Mouse (Mus musculus): ENCODE results near the gene F7.

F7 gene

DNA sequence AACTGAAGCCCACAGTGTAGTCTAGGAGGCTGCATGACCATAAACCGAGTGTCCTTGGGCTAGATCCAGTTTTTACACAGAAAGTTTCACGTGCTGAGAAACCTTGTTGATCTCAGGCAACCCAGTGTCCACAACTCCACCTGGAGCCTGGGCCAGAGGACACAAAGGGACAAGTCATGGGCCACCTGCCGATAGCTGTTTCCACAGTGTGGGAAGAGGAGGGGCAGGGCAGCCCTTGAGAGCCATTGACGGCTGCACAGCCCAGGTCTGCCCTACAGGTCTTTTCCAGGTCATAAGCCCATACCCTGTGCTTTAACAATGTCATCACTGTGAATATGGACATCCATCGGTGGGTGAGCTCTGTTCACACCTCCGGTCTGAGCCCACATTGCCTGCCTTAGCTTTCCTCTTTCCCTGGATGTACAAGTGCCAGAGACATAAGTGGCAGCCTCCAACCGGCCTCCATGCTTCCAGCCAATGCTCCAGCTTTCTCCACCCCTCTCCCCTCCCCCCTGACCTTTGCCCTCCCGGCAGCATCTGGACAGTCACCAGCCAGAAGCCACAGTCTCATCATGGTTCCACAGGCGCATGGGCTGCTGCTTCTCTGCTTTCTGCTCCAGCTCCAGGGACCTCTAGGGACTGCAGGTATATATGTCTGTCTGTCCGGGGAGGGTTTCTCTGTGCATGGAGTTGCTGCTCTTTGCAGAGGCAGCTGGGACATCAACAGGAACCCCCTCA lies at the start of gene F7:
Gene F7, plus strand, starts transcription at position 548 of the 738 bp plus-strand sequence.
- DNase-seq (ENCODE audit: low spot score in 2 of 2), result no peak

DNA sequence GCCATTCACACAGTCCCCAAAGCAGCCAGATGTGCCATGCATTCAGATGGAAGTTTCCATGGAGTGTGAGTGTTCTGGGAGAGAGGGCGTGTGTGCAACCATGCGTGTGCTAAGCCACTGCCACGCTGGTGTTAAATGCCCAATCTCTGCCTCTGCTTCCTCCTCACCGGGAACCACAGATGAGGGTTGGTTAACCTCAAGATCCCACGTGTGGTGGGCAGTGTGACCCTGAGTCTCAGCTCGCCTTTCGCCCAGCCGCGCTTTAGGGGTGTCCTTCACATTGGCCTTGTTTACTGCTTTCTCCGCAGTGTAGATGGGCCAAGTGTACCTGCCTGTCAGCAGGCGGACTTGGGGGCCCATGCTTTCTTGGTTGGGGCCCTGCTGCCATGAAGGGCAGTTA lies 49.5 kb upstream of the F7 start:
- no peak for DNase-seq (ENCODE audit: low spot score in 2 of 2)

DNA sequence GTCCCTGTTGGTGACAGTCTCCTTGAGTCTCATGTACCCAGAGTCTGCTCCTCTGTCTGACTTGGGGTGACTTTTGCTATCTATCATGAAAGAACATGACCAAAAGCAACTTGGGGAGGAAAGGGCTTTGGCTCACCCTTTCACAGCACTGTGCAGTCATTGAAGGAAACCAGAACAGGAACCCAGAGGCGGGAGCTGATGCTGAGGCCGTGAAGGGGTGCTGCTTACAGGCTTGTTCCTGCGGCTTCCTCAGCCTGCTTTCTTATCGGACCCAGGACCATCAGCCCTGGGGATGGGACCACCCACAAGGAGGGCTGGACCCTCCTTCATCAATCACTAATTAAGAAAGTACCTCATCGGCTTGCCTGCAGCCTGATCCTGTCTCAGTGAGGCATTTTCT lies 49.1 kb upstream of the F7 start:
- DNase-seq (ENCODE audit: low spot score in 2 of 2), result no peak

DNA sequence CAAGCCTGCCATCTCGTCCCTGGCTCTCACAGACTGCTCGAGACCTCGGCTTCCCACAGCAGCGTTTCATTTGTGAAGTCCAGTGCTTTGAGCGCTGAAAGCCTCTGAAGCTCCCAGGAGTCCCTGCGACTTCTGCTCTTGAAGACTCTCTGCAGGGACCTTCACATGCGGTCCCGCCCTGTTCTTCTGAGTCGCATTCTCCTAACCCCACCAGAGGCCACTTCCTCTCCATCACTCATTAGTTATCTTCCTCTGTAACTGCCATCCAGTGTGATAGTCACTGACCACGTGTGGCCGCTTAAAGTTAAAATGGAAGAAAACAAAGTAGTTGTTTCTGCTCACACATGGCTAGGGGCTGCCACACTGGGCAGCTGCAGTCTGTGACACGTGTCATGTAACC lies 48.5 kb upstream of the F7 start:
- DNase-seq (ENCODE audit: low spot score in 2 of 2), result no peak

DNA sequence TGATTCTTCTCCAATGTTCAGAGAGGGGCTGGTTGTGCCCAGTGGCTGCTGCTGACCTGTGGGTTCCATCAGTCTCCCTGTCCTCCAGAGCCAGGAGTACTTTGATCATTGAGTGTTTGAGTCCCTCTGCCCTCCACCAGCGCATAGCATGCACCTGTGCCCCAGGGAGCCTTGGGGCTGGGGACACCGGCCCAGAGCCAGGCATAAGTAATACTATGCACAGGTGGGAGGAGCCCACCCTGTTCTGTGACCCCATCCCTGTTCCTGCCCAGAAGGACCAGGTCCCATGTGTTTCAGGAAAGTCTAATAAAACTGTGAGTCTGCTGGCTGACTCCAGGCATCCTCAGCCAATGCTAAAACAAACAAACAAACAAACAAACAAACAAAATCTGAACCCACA lies 47.5 kb upstream of the F7 start:
- DNase-seq (ENCODE audit: low spot score in 2 of 2), result no peak

DNA sequence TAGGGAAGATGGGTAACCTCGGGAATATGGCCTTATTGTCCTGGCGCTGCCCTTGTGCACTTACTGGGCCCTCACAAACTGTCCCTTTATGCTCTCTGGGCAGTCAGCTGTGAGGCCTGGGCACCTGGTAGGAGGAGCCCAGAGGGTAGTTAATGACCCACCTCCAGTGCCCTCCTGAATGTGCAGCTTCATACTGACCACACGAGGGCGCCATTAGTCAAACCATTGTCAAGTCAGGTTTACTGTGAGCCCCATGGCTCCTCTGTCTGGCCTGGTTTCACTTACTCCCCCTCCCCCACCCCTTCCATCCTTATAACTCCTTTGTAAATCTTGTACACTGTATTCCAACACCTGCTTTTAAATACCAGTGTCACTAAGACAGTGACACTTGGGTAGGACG lies 47.1 kb upstream of the F7 start:
- no peak for DNase-seq (ENCODE audit: low spot score in 2 of 2)

DNA sequence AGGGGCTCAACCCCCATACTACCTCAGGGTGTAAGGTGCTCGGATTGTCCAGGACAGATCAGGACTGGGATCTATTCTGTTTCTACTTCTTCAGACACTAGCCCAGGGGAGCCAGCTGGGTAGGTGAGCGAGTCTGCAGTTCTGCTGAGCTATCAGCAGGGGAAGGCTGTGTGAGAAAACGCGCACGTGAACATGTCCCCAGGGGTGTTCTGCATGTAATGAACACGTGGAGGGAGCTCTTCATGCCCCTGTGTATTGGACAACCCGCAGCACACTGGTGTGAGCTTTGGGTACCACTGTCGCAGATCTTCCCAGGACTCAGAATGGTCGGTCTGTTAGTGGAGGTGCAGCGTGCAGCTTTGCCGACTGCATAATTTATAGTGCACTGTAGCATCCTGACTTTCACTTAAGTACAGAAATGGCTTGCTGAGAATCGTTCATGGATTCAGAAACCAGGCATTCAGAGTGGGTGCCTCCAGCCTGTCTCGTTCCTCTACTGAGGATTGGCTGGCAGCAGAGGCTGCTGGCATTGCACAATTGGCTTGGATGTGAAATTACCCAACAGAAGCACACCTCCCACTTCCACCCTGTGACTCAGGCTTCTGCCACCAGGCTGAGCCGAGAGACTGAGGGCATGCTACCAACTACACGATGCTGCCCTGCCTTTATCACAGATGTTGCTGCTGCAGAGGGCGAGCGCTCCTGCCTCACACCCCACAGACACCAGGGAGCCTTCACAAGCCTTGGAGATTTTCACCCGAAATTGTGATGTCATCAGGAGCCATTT lies 42.0 kb upstream of the F7 start:
- DNase-seq (ENCODE audit: low spot score in 2 of 2), result no peak

DNA sequence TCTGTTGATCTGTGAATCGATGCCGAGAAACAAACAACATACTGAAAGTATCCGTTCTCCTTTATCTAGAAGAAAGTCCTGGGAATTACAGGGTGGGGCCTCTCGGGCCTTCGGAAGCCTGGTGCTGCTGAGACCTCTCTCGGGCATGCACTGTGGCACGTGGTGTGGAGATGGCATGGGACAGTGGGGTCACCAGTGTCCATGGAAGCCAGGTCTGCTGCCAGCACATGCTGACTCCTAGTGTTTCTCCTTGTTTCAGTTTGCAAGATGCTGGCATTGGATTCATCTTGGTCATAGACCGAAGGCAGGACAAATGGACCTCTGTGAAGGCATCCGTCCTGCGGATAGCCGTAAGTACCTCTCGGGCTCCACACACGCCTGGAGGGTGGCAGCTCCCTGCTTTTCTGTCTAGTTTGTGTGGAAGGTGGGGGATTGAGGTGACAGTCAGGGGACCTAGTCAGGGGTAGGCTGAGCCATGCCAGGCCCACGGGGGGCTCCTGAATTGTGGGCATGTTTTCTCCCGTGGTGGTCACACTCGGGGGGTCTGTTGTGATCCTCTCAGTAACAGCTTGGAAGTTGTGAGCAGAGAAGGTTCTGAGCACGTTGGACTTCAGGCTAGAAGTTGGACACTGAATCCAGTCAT lies 41.1 kb upstream of the F7 start:
- no peak for DNase-seq (ENCODE audit: low spot score in 2 of 2)

DNA sequence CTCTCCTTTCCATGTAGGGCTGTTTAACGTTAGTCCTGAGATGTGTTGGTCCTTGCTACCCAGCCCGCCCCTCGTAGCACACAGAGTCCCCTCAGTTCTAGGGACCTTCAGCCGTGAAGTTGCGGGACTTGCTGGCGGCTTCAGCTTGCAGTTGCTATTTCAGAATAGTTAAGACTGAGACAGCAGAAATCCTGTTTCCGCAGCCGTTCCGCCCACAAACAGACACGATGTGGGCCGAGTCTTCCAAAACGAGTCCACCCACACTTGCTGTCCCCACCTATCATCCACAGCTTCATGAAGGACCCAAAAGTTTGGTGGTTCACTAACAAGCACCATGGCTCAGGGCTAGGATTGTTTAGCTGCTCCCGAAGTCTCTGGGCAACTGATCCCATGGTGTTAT lies 40.6 kb upstream of the F7 start:
- no peak for DNase-seq (ENCODE audit: low spot score in 2 of 2)

DNA sequence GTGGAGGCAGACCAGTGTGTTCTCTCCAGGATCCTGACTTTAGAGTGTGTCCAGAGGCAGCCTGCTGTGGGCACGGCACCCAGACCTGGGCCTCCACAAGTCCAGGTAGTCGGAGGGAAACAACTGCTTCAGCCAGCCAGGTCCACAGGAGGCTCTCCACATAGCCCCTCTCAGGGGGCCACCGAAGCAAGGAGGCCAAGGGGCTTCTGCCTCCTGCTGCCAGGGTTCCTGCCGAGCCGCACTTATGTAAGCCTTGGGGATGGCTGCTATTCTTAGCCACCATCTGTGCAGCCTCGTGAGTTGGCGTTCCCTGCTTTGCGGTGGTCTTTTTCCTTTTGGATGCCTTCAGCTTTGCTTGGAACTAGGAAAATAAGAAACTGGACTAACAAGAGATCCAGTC lies 38.3 kb upstream of the F7 start:
- DNase-seq (ENCODE audit: low spot score in 2 of 2), result no peak

DNA sequence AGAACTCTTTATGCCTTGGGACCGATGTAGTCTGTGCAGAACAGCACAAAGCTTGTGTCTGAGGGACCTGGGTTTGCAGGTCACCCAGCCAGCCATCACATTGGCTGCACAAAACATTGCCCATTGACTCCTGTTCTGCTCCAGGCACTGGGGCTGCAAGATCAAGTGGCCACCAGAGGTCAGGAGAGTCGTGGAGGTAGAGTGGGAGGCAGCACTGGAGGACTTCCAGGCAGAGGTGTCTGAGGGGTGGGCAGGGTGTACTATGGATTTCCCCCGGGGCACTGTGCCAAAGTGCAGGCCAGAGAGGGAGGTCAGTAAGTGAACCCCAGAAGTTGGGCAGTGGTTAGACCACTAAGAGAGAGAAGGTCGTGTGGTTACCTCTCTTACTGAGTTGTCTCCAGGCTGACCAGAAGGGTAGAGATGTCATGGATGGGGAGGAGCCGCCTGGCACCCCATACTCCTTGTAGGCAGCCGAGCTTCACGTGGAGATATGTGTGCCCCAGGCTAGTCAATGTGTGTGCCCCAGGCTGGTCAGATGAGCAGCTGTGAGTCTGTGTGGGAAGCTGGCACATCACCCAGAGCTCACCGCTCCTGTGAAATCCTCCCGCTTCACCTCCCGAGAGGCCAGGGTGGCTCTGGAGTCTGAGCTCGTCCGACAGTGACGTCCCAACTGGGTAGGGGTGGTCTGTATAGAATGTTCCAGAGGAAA lies 37.0 kb upstream of the F7 start:
- DNase-seq (ENCODE audit: low spot score in 2 of 2), result no peak

DNA sequence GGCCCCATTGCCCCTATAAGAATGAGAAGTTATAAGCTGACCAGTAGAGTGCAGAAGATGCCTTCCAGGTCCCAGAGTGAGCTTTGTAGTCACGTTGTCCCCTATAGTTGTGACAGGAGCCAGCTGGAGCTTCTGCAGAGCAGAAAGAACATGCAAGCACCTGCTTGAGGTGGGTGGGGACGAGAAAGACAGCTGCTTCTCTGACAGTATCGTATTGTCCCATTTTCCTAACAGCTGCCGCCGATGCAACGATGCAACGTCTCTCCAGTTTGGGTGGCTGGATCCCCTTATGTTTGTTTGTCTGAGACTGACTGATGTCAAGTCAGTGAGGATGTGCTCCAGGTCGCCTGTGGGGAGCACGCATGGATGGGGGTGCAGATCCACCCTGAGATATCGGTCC lies 34.4 kb upstream of the F7 start:
- no peak for DNase-seq (ENCODE audit: low spot score in 2 of 2)

DNA sequence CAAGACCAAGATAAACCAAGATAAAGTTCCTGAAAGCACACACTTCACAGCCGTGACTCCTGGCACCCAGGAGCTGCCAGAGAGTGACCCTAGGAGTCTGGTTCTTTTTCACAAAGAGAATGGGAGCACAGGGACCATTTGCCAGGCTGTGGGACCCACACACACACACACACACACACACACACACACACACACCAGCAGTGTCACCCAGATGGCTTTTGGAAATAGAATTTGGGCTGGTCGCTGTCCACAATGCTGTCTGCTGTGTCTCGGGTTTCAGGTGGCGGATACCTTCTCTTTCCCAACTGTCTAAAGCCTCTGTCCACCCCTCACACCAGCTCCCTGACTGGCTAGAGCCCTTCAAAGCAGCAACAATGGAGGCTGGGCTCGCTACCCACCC lies 31.4 kb upstream of the F7 start:
- DNase-seq (ENCODE audit: low spot score in 2 of 2), result no peak

DNA sequence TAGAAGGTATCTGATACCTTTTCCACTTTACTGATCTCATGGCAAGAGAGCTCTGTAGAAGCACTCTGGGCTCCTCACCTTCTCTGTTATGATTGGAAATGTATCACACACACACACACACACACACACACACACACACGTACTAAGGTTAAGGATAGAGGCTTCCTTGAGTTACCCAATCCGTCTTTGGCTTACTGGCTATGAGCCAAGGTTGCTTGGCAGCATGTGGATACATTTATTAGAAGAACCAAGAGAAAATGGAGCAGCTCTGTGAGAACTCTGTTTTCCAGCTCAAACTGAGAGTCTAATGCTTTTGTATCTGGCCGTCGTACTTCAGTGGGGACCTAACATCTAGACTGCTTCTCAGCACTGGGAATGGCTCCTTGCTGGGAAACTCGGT lies 30.4 kb upstream of the F7 start:
- no peak for DNase-seq (ENCODE audit: low spot score in 2 of 2)

DNA sequence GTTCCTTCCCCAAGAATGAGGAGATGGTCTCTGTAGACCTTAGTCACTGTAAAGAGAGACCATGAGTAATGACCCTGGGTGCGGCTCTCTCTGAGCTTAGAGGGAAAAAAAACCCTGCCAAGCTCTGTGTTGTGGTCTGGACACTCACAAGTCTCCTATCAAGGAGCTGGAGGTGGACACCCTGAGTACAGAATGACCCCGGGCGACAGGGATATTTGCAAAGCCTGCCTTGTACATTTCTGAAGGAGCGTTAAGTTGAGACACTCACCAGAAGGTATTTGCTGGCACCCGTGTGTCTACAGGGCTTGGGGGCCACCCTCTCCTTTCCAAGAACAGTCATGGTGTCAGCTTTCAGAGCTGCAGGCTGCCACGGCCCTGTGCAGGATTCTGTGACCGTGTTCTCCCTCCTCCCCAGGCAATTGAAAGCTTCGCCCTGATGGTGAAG lies 29.0 kb upstream of the F7 start:
- DNase-seq (ENCODE audit: low spot score in 2 of 2), result peak in 1 of 2 experiments; percentile 28

DNA sequence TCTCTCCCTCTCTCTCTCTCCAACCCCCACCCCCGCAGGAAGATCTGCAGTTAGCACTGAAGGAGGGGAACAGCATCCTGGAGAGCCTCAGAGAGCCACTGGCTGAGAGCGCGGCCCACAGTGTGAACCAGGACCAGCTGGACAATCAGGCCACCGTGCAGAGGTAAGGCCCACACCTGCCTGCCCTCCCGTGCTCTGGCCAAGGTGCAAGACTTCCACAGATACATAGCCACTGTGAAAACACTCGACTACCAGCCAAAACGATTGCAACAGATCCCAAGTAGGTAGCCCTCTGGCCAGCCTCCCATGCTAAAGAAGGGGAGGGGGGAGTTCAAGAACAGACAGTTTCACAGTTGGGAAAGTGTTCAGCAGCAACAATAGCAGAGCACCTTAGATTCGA lies 27.5 kb upstream of the F7 start:
- DNase-seq (ENCODE audit: low spot score in 2 of 2), result no peak

DNA sequence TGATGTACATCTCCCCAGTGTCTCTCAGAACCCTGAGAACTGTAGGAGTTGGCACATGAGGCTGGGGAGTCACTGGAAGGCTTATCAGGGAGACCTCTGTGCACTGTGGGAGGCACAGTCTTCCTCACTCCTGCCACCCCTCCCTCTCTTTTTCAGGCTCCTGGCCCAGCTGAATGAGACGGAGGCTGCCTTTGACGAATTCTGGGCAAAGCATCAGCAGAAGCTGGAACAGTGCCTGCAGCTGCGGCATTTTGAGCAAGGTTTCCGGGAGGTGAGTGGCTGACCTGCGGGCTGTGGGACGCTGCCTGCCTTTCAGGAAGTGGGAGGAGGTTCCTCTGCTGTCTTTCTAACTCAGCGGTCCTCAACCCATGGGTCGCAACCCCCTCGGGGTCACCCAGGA lies 26.0 kb upstream of the F7 start:
- DNase-seq (ENCODE audit: low spot score in 2 of 2), result no peak

DNA sequence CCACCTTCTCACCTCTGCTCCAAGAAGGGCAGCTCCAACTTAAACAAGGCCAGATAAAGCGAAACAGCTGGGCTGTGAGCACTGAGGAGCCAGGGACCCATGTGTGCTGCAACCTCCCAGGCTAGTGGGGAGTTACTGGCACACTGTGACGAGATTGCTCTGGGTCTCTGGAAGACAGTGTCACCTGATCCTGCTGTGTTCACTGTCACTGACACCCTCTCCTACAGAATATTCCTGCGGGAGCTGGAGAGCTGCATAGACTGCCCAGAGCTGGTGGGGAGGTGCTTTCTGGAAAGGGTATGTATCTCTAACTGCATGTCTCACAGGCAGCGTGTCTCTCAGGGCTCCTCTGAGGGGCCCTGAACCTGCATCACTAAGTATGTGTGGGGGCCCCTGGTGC lies 18.4 kb upstream of the F7 start:
- no peak for DNase-seq (ENCODE audit: low spot score in 2 of 2)

DNA sequence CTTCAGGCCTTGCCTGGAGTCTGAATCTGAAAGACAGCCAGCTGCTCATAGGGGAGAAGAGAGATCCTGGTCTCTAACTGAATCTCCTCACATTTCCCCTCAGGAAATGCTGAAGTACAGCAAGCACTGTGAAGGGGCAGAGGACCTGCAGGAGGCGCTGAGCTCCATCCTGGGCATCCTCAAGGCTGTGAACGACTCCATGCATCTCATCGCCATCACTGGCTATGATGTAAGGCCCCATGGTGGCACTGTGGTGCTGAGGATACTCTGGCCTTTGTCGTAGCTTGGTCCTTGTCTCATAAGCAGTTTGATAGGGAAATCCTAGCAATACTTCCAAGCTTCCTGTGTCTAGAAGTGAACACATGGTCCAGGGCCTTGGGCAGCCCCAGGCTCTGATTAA lies 15.5 kb upstream of the F7 start:
- no peak for DNase-seq (ENCODE audit: low spot score in 2 of 2)

DNA sequence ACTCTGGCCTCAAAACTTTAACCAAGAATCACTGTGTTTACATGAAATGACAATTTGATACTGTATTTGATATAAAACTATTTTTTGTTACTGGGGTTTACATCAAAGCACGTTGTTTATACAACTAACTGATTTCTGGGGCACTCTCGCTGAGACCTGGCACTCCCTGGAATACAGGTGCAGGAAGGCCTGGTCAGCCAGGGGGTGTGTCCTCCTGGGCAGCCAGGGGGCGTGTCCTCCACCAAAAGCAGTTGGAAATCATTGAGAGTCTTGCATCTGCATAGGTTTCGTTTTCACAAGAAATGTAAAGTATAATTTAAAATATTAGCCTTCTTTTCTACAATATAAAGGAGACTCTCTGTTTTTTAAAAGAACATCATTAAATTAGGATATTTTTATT lies 6.3 kb upstream of the F7 start:
- DNase-seq (ENCODE audit: low spot score in 2 of 2), result no peak

DNA sequence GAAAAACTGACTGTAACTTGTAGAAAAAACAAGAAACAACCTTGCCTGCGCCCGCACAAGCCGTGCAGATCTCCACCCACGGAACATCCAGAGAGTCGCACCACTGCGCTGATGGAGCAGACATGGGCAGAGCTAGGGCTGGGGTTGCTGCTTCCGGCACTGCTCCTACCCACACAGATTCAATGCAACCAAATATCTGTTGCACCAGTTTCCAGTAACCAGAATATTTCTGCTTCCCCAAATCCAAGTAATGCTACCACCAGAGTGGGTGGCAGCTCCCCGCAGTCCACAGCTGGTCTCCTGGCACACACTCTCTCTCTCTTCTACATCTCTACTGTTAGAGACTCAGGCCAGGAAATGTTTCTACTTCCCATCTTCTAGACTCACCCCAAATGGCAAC lies 4.0 kb upstream of the F7 start:
- DNase-seq (ENCODE audit: low spot score in 2 of 2), result no peak

DNA sequence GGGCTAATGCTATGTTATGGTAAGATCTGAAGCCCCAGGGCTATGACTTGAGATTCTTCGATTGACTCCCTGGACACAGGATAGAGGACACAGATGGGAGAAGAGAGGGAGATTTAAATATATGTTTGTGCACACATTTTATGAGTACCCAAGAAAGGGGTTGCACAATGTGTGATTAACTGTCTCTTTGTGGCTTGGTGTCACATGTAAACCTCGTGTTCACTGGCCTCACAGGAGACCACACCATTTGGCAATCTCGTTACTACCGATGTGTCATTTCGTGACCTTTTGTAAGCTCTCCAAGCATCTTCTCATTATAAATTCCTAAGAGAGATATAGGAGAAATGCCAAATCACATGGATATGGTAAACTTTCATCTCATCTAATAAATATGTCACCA lies 1.8 kb downstream of the F7 start:
- no peak for DNase-seq (ENCODE audit: low spot score in 2 of 2)
